ENCODE assay signal across 16 mouse cellular contexts in the genomic region with DNA sequence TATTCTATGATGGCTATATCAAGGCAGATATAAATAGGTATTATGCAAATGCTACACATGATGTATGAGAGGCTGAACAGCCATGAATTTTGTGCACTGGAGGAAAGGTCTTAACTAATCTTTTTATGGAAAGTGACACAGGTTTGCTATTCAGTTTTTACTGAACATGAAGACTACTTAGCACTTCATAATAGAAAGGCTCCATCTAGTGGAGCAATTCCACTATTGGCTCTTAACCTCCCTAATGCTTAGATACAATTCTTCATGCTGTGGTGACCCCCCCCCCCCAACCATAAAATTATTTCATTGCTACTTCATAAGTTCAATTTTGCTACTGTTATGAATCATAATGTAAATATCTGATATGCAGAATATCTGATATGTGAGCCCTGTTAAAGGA. TPM values are rescaled to one million over a fixed set of nuclear protein-coding genes. Genes with fewer than 3 reads are reported as not detected.
DNase-seq lines count a peak whose midpoint lies in the region; ATAC-seq and TF ChIP-seq lines count a peak whose summit lies in the region.
"Had no signal": no experiment of that assay in that cellular context is flagged by ENCODE, and none has a peak within 500 bp of the region (broad histone marks: within the 10 kb centered on the region; RNA-seq: fewer than 3 reads in every experiment).

No protein-coding gene starts in this region.

- H3K9me3 ChIP-seq in forebrain, postnatal 0 days (ENCODE audit: low read length): no peaks in the 10 kb centered on the region
- no peaks in the 10 kb centered on the region for H3K9me3 ChIP-seq in forebrain, embryonic 12.5 days
- H3K9me3 ChIP-seq: stomach, embryonic 15.5 days had no signal

- H3K27ac ChIP-seq in forebrain, postnatal 0 days (ENCODE audit: low read depth, low read length): no peak overlapping the region
- no peak overlapping the region for H3K27ac ChIP-seq in forebrain, embryonic 12.5 days
- H3K27ac ChIP-seq: liver, embryonic 14.5 days; stomach, embryonic 15.5 days had no signal

- ATAC-seq in forebrain, postnatal 0 days: no peak
- no peak for ATAC-seq in forebrain, embryonic 12.5 days (ENCODE audit: low FRiP score)
- ATAC-seq in cerebellum, adult (ENCODE audit: insufficient number of reproducible peaks, low FRiP score, low TSS enrichment): no peak
- ATAC-seq: forebrain, embryonic 16.5 days had no signal

- H3K4me3 ChIP-seq in forebrain, postnatal 0 days (ENCODE audit: low read depth, low read length): no peak overlapping the region
- no peak overlapping the region for H3K4me3 ChIP-seq in forebrain, embryonic 12.5 days (replicated peaks)
- H3K4me3 ChIP-seq: stomach, embryonic 15.5 days had no signal

- no peaks in the 10 kb centered on the region for H3K4me1 ChIP-seq in forebrain, postnatal 0 days (ENCODE audit: insufficient read depth)
- H3K4me1 ChIP-seq in forebrain, embryonic 12.5 days: no peaks in the 10 kb centered on the region
- H3K4me1 ChIP-seq: stomach, embryonic 15.5 days had no signal

- DNase-seq in forebrain, postnatal 0 days: no peak
- peak; percentile 19 for DNase-seq in left cerebral cortex, adult 11 months (ENCODE audit: low spot score)
- DNase-seq in left cerebral cortex, adult 8-10 months (ENCODE audit: low spot score in 2 of 2): no peak
- DNase-seq in 416B (ENCODE audit: low read depth): peak; percentile 17
- peak; percentile 16 for DNase-seq in R1 (ENCODE audit: low read depth, low spot score)
- DNase-seq in adrenal gland, postnatal 14 days: no peak
- DNase-seq: adrenal gland, postnatal 25 days; cerebellum, adult 11 months; kidney, postnatal 14 days had no signal

- no peak overlapping the region for H3K9ac ChIP-seq in forebrain, postnatal 0 days
- H3K9ac ChIP-seq in forebrain, embryonic 12.5 days: no peak overlapping the region
- H3K9ac ChIP-seq: liver, embryonic 14.5 days; stomach, embryonic 15.5 days had no signal

- 0 out of 2 replicates have a peak, but pooled peaks cover 4% of the 10 kb centered on the region for H3K36me3 ChIP-seq in forebrain, postnatal 0 days (ENCODE audit: insufficient read depth)
- H3K36me3 ChIP-seq in forebrain, embryonic 12.5 days (replicated peaks): peaks cover 10% of the 10 kb centered on the region; the same call in 1 of the 2 replicates

- TF ChIP-seq CTCF in forebrain, postnatal 0 days (IDR thresholded peaks at IDR 0.05; ENCODE audit: low read depth): peak; percentile 43

- no peaks in the 10 kb centered on the region for H3K27me3 ChIP-seq in forebrain, postnatal 0 days (ENCODE audit: insufficient read depth, low read length)
- H3K27me3 ChIP-seq in forebrain, embryonic 12.5 days: no peaks in the 10 kb centered on the region
- H3K27me3 ChIP-seq: stomach, embryonic 15.5 days had no signal

- no peak overlapping the region for H3K4me2 ChIP-seq in forebrain, postnatal 0 days (ENCODE audit: low read depth)
- H3K4me2 ChIP-seq in forebrain, embryonic 12.5 days: no peak overlapping the region
- H3K4me2 ChIP-seq: stomach, embryonic 15.5 days had no signal

RNA-seq across cellular contexts. Expression of a gene that starts 29.6 kb away (rescaled TPM):
- total RNA-seq in forebrain, postnatal 0 days (2014; rRNA removed): 0.54 and 1.3 TPM in 2 replicates
- 0.08 and 0.33 TPM in 2 replicates for polyA plus RNA-seq in forebrain, postnatal 0 days (2015; fragmentation: Nextera tagmentation; extraction: Ambion mirVana)
- polyA plus RNA-seq in forebrain, embryonic 12.5 days (2016; fragmentation: Nextera tagmentation; extraction: Ambion mirVana): 0.04 and 0.09 TPM in 2 replicates
- 10 to 100 TPM; 10.0 to 14.2 (median 12.7) TPM for total RNA-seq in left cerebral cortex, adult 8-10 months (2022)
- 0.08 TPM in 1 of 2 replicates, not detected in the other for total RNA-seq in adrenal gland, postnatal 14 days (2021)
- total RNA-seq: megakaryocyte, adult 5-6 weeks had no signal
- polyA plus RNA-seq: heart, embryonic 16.5 days; liver, embryonic 14.5 days had no signal

Comparison
In these comparisons a context has a peak if more than half of its experiments do, and no peak if none do; other contexts are left out.
1. DNase-seq: peak in left cerebral cortex, adult 11 months (single experiment), 416B (single experiment) and R1 (single experiment); none in forebrain, postnatal 0 days (single experiment), left cerebral cortex, adult 8-10 months (0 of 2) and adrenal gland, postnatal 14 days (single experiment).